Mouse (Mus musculus): Measurements from ENCODE around the gene Ggcx.

DNA sequence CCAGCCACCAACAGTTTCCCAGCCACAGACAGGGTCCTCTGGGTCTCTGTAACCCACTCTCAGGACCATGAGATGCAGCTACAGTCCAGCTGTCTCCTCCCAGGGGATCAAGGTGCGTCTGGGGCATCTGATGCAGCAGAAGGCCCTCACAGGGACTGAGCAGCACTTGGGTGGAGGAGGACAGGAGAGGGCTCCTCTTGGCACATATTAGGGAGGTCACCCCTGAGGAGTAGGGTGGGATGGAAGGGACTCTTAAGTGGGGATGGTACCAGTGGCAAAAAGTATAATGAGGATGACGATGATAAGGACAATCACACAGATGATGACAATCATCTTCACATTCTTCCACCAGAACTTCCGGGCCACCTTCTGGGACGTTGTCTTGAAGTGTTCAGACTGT is 28.9 kb upstream of the Ggcx start:
- TF ChIP-seq CTCF (IDR thresholded peaks at IDR 0.05; ENCODE audit: low read depth), result no peak
- no peak for TF ChIP-seq EP300 (optimal IDR thresholded peaks at IDR 0.05)

All from stomach, postnatal 0 days (tissue).